Mouse (Mus musculus) gastrocnemius, postnatal 4 days (tissue): ENCODE results near the gene 5031439G07Rik. TPM values are rescaled to one million over a fixed set of nuclear protein-coding genes. Genes with fewer than 3 reads are reported as not detected.
"Not testable (repeated sequence)": the region's sequence is repeated elsewhere in the genome, so short reads cannot be mapped to it uniquely, and the experiment has no call there.

Source experiments
- DNase-seq, 2 experiments: peaks; one replicate each; pipeline ENCODE4 v3.0.0; 2021 to 2022; ENCODE audit warnings: low spot score in 2 of 2, mixed read lengths in 2 of 2
- long read RNA-seq, 2 experiments: library from polyadenylated mRNA; stranded (forward); transcript quantifications; one replicate each; pipeline ENCODE4 v2.0.0; 2021
- total RNA-seq, 2 experiments: library from RNA; stranded (reverse); gene quantifications; 2 replicates each; pipeline ENCODE4 v1.2.3; 2021

Gene 5031439G07Rik
- 10 to 100 TPM; 33.5 to 36.7 TPM for total RNA-seq
- long read RNA-seq, experiment 1, full-length matches to known transcripts, result 38 of 49 reads
- long read RNA-seq, experiment 1, partial matches to known transcripts, result 1 of 49 reads
- long read RNA-seq, experiment 1, other reads (novel, unspliced or antisense), result 10 of 49 reads
- long read RNA-seq, experiment 2, full-length matches to known transcripts, result 48 of 62 reads
- long read RNA-seq, experiment 2, partial matches to known transcripts, result 0 of 62 reads
- long read RNA-seq, experiment 2, other reads (novel, unspliced or antisense), result 14 of 62 reads

- DNase-seq, result peak; percentile 73 to 89
These were observed at the start of gene 5031439G07Rik for GRCm38 (mm10) chr15:84987874-84988825. TSS of gene 5031439G07Rik (minus strand) at chr15:84988551.

DNA sequence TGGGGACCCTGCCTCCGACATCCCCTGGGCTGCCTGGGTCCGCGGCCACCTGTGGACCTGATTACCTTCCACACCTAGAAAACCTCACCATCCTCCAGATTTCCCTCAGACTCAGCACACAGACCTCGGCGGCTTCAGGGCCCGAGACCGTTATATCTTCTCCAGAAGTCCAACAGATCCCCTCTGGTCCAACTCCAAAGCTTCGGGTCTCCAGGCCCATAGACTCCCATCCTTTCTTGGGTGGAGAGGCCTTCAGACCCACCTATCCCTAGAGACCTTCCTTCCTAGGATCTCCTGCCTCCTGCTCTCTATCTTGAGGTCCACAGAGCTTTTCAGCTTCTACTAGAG is 49.0 kb upstream of the 5031439G07Rik start:
- DNase-seq, result no peak

DNA sequence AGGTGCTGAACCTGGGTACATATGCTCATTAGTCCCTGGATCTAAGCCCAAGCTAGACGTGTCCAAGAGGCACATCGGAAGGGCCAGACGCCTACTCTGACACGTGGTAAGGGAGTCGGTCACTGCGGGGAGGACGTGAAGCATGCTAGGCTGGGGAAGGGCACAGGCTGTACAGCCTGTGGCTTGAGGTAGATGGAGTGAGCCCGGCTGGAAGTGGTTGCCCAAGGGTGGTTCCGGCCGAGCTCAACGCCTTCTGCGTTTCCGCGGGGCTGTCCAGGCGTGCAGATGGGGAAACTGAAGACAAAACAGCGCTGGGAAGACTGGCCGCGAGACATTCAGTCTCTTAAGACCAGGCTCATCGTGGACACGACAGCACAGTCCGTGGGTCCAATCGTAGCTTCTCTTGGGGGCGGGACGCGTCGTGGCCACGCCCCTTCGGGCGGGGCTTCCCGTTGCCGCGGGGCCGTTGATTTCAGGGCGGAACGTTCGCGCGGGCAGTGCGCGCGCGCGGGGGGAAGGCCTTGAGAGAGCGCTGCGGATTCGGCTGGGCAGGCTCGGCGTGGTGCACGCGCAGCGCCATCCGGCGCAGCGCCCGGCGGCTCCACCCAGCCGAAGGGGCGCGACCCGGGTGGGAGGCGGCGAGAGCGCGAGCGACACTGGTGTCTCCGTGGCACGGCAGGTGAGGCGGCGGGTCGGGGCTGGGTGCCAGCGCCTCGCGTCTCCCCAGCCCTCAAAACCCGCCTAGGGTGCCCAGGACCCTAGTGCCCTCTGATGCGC is 48.4 kb upstream of the 5031439G07Rik start:
- DNase-seq, result peak; percentile 98

DNA sequence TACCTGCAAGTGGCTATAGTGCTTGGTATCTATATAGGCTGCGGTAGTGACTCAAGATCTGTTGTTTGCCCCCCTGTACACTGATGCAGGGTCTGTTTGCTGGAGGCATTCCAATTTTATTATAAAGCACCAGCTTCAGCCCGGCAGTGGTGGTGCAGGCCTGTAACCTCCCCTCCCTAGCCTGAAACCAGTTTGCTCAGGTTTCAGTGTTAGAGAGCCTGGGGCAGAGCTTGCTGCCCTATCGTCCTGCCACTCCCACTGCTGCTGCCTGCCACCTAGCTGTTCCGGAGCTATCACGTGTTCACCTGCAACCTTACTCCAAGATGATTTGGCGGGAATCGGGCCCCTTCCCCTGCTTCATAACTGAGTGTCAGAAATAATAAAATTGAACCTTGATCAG is 45.6 kb upstream of the 5031439G07Rik start:
- DNase-seq, result not testable (repeated sequence)

- DNase-seq, result no peak
These were observed 43.5 kb upstream of the 5031439G07Rik start for GRCm38 (mm10) chr15:85031866-85032265.

GRCm38 (mm10) chr15:85030643-85031042 is 42.3 kb upstream of the 5031439G07Rik start:
- DNase-seq, result not testable (repeated sequence)

- not testable (repeated sequence) for DNase-seq
These were observed 40.3 kb upstream of the 5031439G07Rik start, which contains the start of gene Fam118a for GRCm38 (mm10) chr15:85028648-85029047. TSS of gene Fam118a (plus strand) at chr15:85028948.

DNA sequence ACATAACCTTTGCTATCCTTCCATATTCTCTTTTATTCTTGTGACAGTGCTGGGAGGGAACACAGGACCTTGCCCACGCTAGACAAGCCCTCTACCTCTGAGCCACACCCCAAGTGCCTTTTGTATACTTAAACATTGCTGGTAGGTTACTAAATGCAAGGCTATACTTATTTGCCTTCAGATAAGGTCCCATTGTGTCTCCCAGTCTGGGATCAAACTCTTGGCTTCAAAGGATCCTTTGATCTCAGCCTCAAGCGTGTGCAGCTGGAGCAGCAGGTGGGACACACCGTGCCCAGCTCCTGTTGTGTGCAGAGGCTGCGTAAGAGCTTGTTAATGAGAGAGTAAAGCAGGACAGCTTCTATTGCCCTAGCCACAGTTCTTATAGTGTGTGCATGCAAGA is 39.4 kb upstream of the 5031439G07Rik start:
- DNase-seq, result no peak

DNA sequence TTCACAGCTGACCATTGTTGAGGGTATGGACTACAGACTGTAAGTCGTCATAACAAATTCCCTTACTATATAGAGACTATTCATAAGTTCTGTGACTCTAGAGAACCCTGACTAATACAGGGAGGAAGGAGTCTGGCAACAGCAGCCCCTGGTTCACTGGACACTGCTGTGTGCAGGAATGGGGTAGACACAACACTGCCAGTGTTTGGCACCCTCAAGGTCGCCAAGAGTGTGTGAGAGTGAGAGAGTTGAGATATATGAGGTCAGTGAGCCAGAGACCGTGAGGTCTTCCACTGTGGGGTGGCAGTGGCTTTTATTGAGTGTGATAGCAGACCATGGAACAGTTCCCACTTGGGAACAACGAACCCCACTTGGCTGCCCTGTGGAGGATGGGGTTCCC is 37.8 kb upstream of the 5031439G07Rik start:
- DNase-seq, result no peak

DNA sequence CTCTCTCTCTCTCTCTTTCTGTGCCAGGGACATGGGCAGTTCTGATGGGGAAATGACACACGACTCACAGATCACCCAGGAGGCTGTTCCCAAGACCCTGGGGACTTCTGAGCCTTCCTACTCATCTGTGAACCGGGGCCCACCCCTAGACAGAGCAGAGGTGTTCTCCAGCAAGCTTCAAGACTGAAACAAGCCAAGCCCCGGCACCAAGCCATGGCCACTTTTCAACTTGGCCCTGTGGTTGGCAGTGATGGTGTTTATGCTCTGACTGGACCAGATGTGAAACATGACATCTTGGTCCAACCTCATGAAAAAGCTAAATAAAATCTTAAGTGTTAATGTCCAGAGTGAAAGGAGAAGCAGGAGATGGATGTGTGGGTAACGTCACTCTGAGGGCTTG is 33.9 kb upstream of the 5031439G07Rik start:
- no peak for DNase-seq

- no peak for DNase-seq
These were observed 28.8 kb upstream of the 5031439G07Rik start, which contains the start of gene Upk3a for GRCm38 (mm10) chr15:85016951-85017664. TSS of gene Upk3a (plus strand) at chr15:85017141.

GRCm38 (mm10) chr15:85015771-85016170 is 27.4 kb upstream of the 5031439G07Rik start:
- DNase-seq, result no peak

DNA sequence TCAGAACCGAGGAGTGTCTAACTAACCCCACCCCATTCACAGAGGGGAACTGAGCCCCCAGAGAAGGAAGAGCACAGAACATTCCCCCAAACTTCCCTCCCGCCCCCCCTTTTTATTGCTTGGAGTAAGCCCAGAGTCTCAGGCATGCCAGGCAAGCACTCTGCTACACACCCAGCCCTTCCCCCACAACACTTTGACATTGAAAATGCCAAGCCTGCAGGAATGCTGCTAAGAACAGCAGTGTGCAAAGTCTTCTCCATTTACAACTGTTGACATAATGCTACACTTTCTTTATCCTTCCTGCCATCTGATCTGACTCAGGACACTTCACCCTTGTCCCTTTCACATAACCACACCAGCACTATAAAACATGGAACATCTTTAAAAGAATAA is 24.3 kb upstream of the 5031439G07Rik start:
- no peak for DNase-seq

- DNase-seq, result no peak
These were observed 23.7 kb upstream of the 5031439G07Rik start for GRCm38 (mm10) chr15:85011895-85012661.

DNA sequence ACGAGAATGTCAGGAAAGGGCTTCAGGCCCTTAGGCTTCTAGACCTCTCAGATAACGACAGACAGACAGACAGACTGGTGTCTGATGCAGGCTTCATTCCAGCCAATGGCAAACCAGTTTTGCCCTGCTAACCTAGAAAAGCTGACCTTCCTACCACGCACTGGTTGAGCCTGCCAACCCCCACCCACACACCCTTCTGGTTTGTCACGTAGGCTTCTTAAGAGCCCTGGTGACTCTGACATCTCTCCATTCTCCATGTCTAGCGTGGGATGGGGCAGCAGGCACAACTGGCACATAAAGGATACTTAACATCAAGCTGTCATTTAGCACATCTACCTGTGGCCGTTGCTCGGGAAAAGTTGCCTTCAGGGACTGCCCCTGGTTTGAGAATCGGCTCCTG is 21.3 kb upstream of the 5031439G07Rik start:
- DNase-seq, result no peak

DNA sequence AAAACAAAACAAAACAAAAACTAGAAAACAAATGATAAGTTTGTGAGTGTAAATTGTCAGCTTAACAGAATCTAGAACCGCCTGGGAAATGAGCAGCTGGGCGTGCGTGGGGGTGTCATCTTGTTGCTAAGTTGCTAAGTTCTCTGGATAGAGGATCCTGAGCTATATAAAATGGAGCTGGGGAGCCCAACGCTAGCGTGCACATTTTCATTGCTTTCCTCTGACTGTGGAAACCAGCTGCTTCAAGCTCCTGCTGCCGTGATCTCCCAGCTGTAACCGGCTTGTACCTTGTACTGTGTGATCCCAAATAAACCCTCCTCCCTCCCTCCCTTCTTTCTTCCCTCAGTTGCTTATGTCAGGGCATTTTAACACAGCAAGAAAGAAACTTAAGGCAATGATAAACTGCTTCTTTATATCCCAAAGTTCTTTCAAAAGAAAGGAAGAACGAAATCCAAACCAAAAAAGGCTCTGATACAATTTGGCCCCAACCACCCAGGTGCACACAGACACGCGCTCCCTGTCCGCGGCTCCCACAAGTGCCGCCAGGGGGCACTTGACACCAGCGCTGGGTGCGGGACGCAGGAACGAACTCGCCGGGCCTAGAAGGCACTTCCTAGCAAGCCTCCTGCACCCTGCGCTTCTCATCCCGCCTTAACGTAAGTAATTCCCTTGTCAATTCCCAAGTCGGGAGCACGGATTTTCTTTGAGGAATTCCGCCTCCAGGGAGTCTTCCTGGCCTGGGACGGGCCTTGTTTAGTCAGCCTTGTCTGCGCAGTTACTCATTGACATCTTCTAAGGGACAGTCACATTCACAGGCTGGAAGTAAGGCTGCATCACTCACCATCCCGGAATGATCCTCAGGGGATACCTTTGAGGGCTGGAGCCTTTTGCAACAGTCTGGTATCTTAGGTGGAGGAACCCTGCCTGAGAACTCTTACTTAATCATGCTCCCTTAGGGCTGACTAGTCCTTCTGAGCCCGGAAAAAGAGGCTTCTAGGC is 12.9 kb upstream of the 5031439G07Rik start:
- DNase-seq, result peak; percentile 70 to 78

- no peak for DNase-seq
These were observed 11.6 kb upstream of the 5031439G07Rik start for GRCm38 (mm10) chr15:84999911-85000310.

DNA sequence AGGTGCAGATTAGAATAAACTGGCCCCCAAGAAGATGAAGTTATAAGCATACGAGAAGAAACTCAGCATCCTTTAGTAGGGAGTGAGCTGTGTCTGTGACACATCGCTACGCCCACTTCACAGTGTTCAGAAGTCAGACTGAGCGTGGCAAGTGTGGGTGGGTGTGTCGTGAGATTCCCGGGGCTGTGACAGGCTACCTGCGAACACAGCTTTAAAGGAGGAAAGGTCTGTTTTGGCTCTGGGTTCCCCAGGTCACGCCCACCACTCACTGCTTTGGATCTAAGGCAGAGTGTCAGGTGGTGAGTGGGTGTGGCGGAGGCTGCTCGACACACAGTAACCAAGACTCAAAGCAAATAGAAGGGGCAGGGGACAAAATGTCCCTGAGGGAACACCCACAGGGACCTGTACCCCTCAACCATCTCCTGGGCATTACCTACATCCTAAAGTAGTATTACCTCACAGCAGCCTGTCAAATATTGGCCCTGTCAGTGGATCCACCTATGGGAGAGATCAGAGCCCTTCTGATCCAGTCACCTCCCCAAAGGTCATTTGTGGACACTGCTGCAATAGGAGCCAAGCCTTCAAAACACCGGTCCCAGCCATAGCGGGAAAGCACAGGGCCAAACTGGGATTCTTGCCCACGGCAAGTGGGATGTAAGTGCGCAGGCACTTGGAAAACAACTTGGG is 9.6 kb upstream of the 5031439G07Rik start:
- no peak for DNase-seq
